Mouse (Mus musculus) fibroblast of lung, adult 2 months (primary cell): ENCODE data around the gene Trp53rka.
A peak's percentile ranks its signal among the peaks of the same experiment; 100 is the strongest.
"Not testable (repeated sequence)": the region's sequence is repeated elsewhere in the genome, so short reads cannot be mapped to it uniquely, and the experiment has no call there.

Experiments
- DNase-seq: peaks from one replicate; pipeline ENCODE4 v3.0.0-alpha.2; 2011; ENCODE audit warnings: low read depth

Gene Trp53rka

GRCm38 (mm10) chr2:165492648-165493553, at the start of gene Trp53rka:
TSS of gene Trp53rka (minus strand) at chr2:165493324.
- DNase-seq = peak; percentile 42

- no peak for DNase-seq
Measured at GRCm38 (mm10) chr2:165540975-165541374, 47.9 kb upstream of the Trp53rka start.

- DNase-seq = no peak
Measured at GRCm38 (mm10) chr2:165533789-165534188, 40.7 kb upstream of the Trp53rka start.

GRCm38 (mm10) chr2:165529106-165529505, 36.0 kb upstream of the Trp53rka start:
- peak; percentile 25 for DNase-seq

- no peak for DNase-seq
Measured at GRCm38 (mm10) chr2:165525609-165526008, 32.5 kb upstream of the Trp53rka start.

- DNase-seq = no peak
Measured at GRCm38 (mm10) chr2:165515178-165515728, 22.1 kb upstream of the Trp53rka start.

- DNase-seq = no peak
Measured at GRCm38 (mm10) chr2:165512870-165513600, 19.9 kb upstream of the Trp53rka start.

GRCm38 (mm10) chr2:165512426-165512825, 19.3 kb upstream of the Trp53rka start:
- DNase-seq = no peak

- not testable (repeated sequence) for DNase-seq
Measured at GRCm38 (mm10) chr2:165511530-165511929, 18.4 kb upstream of the Trp53rka start.

GRCm38 (mm10) chr2:165510914-165511458, 17.9 kb upstream of the Trp53rka start:
- DNase-seq = not testable (repeated sequence)

- DNase-seq = no peak
Measured at GRCm38 (mm10) chr2:165510466-165510865, 17.3 kb upstream of the Trp53rka start.

GRCm38 (mm10) chr2:165509686-165510085, 16.6 kb upstream of the Trp53rka start:
- DNase-seq = no peak

GRCm38 (mm10) chr2:165503259-165504203, 10.4 kb upstream of the Trp53rka start, which contains the start of gene Slc2a10:
TSS of gene Slc2a10 (plus strand) at chr2:165503787.
- DNase-seq = no peak

- no peak for DNase-seq
Measured at GRCm38 (mm10) chr2:165498816-165499215, 5.7 kb upstream of the Trp53rka start.

- no peak for DNase-seq
Measured at GRCm38 (mm10) chr2:165497706-165498275, 4.7 kb upstream of the Trp53rka start.

- DNase-seq = no peak
Measured at GRCm38 (mm10) chr2:165496251-165496650, 3.1 kb upstream of the Trp53rka start.

GRCm38 (mm10) chr2:165494495-165494894, 1.4 kb upstream of the Trp53rka start:
- DNase-seq = no peak

GRCm38 (mm10) chr2:165493587-165494210, 575 bp upstream of the Trp53rka start:
- no peak for DNase-seq

- DNase-seq = no peak
Measured at GRCm38 (mm10) chr2:165486881-165487535, 6.1 kb downstream of the Trp53rka start.

GRCm38 (mm10) chr2:165486401-165486800, 6.7 kb downstream of the Trp53rka start:
- DNase-seq = no peak
